Mouse (Mus musculus): ENCODE results near the gene Abcg1. TPM values are rescaled to one million over a fixed set of nuclear protein-coding genes. Genes with fewer than 3 reads are reported as not detected.

Abcg1 gene
- total RNA-seq, 2 experiments from 2014 or later = 26.4 to 33.2 TPM

DNA sequence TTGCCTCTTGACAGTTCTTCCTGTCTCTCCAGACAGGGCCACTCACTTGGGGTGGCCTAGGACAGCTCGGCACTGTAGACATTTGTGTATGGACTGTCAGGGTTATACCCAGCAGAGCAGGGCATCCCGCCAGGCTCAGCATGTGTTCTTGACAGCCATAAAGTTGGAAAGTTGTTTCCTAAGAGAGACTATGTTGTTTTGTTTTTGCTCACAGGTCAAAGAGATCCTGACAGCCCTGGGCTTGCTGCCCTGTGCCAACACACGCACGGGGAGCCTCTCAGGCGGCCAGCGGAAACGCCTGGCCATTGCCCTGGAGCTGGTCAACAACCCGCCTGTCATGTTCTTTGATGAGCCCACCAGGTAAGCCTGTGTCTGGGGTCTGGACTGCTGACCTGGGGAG, 46.3 kb downstream of the Abcg1 start:
- intact Hi-C loops (cut with DNase I) = no loop called here
- peak in 1 of 2 experiments; percentile 54 for DNase-seq (ENCODE audit: extremely low spot score in 1 of 2, low spot score in 2 of 2)

DNA sequence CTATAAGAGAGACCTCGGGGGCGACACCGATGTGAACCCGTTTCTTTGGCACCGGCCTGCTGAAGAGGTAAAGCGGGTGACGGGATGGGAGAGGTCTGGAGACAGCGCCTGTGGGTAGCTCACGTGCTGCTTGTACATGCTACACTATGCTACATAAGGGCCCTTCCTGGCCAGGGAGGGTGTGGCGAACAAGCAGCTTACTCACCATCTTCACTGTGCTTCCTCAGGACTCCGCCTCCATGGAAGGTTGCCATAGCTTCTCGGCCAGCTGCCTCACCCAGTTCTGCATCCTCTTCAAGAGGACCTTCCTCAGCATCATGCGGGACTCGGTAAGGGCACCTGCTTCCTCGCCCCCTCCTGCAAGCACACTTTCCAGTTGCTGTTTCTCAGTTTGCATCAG, 50.9 kb downstream of the Abcg1 start:
- no peak for DNase-seq (ENCODE audit: extremely low spot score in 1 of 2, low spot score in 2 of 2)
- intact Hi-C loops (cut with DNase I) = no loop called here

DNA sequence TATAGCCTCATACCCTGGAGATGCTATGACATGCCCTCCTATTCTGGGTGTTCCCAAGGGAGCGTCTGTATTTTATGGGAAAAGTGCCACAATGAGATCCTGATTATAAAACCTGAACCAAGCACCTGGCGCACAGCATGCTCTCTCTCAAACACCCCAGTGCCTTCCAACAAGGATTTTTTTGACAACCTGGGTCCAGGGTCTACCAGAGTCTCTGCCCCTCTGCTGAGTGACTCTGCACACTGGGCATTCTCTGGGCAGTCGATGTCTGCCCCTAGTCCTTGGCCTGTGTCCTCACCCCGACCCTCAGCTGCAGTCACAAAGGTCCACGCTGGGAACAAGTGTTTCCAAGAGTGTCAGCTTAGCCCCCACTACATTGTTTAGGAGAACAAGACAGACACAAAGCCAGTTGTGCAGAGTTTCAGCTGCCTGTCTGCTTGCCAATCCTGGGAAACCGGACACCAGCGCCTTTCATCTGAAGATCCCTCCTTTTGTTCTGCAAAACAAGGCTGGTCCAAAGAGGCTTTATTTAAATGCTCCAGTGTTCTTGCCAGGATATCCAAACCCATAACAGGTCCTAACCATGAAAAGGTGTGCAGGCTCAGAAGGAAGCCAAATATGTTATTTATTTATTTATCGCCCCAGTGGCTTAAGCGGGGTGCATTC, 55.8 kb downstream of the Abcg1 start:
- intact Hi-C loops (cut with DNase I) = no loop called here
- DNase-seq (ENCODE audit: extremely low spot score in 1 of 2, low spot score in 2 of 2) = no peak

DNA sequence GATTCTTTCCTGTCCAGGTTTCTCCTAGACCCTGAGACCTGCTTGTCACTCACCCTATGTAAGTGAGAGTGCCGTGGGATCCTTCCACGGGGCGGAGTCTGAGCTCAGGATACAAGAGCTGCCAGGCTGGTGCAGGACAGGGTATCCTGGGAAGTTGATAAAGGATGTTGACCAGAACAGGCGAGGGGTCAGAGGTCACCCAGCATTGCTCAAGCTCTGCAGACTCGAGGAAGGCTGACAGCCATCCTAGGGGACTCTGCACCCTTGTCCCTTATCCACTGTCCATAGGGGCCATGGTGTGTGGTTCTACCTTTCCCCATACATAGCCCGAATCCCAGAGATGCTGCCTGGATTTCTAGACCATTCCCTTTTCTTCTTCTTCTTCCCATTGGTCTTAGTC, 58.6 kb downstream of the Abcg1 start:
- intact Hi-C loops (cut with DNase I) = no loop called here

DNA sequence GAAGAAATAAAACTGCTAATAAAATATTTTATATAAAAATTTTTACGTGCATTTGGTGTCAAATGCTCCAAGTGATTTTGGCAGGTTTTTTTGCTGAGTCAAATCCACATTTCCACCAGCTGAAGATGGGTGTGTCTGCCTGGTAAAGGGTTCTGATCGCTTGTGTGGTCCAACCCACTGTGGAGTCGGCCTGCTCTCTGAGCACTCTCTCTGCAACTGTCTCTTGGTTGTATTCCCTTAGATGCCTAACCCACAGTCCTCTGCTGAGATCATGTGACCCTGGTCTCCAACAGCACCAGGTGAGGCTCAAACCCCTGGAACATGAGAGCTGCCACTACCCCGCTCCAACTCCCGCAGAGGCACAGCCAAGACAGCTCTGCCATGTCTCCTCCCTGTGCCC, 60.5 kb downstream of the Abcg1 start:
- no peak for DNase-seq (ENCODE audit: extremely low spot score in 1 of 2, low spot score in 2 of 2)
- intact Hi-C loops (cut with DNase I) = loop anchor here (2.0 kb wide), 1 partner anchor 99 kb away; no protein-coding TSS in a partner anchor

More for the DNA sequence above, 58.6 kb downstream of the Abcg1 start:
- no peak for DNase-seq (ENCODE audit: extremely low spot score in 1 of 2, low spot score in 2 of 2)

DNA sequence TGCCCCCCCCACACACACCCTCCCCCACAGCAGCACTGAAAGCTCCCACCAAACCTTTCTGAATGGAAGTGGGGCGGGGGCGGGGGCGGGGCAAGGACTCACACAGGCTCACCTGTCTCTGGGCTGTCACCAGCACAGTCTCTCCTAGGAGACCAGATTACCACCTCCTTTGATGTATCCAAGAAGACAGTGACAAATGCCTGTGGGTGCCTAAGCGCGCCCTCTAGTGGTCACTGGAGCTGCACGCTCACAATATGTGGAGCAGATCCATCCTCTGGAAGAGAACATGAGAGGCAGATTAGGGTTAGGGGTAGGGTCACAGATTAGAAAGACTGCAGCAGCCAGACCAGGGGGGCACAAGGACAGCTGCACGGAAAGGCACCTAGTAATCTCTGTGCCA, 62.0 kb downstream of the Abcg1 start:
- intact Hi-C loops (cut with DNase I) = loop anchor here (2.0 kb wide), 1 partner anchor 101 kb away; no protein-coding TSS in a partner anchor
- DNase-seq (ENCODE audit: extremely low spot score in 1 of 2, low spot score in 2 of 2) = peak; percentile 68 to 85

DNA sequence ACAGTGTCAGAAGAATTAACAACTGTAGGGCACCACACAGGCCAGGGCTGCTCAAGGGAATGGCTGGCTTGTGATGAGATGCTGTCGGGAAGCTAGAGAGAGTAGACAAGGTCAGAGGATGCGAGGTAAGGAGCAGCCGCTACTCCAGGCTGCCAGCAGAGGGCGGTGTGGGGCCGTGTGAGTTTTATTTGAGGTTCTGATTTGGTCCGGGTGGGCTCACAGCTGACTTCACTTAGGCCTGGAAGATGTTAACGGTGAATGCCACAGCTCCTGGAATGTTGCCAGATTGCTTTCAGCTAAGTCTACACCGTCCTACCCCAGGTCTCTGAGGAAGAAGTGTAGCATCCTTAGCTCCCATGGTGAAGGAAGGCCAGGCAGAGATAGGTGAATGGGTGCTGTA, 64.5 kb downstream of the Abcg1 start:
- DNase-seq (ENCODE audit: extremely low spot score in 1 of 2, low spot score in 2 of 2) = peak in 1 of 2 experiments; percentile 68

DNA sequence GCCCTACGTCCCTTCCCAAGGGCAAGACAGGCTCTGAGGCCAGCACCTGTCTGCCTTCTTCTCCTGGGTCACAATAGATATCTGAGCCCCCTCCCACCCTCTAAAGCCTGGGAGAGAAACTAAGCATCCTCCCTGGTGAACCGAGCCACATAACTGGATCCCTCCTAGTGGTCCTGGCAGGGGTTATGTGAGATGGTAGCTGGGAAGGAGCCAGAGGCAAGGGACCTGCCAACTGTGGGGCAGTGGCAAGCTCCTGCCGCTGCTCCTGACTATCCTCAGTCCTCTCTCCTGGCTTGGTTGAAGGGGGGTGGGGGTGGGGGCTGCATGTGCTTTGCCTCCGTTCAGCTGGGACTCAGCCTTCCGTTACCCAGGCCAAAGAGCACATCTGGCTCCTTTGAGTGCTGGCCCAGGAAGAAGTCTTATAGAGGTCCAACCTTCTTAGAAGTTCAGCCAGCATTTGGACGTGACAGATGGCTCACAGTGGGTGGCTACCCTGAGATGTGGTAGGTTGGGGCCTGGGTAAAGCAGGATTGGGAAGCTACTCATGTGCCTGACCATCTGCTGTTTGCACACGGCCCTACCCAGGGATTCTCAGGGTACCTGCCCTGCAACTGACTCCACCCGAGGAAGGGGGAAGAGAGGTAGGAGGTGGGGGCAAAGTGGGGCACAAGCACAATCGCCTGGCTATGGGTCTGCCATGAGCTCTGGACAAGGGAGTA, 68.2 kb downstream of the Abcg1 start:
- intact Hi-C loops (cut with DNase I) = loop anchor here (10.0 kb wide), 1 partner anchor 359 kb away; no protein-coding TSS in a partner anchor
- no peak for DNase-seq (ENCODE audit: extremely low spot score in 1 of 2, low spot score in 2 of 2)

More for the DNA sequence above, 64.5 kb downstream of the Abcg1 start:
- intact Hi-C loops (cut with DNase I) = loop anchor here (10.0 kb wide), 1 partner anchor 363 kb away; no protein-coding TSS in a partner anchor

DNA sequence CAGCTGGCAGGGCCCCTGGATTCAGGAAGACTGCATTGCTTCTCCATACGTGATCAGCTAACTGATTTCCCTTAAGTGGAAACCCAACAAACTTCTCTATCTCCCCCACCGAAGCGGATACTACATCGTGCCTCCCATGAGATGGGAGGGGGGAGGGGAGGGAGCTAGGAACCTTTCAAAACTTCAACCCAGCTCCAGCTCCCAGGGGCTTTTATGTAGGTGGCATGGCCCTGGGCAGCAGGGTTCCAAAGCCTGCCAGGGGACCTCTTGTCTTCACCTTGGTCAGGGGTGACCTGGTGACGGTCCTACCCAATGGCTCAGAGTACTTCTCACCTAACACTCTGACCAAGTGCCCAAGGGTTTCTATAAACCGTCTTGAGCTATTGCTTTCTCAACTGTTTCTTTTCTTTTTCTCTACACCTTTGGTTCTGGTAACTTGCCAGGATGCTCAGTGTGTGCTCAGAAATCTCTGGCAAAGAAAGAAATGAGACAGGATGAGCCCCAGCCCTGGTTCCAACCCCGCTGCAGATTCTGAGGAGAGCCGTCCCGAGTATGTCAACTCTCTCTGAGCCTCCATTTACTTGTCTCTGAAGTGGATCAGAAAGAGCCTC, 71.3 kb downstream of the Abcg1 start:
- no peak for DNase-seq (ENCODE audit: extremely low spot score in 1 of 2, low spot score in 2 of 2)
- intact Hi-C loops (cut with DNase I) = loop anchor here (10.0 kb wide), 1 partner anchor 356 kb away; no protein-coding TSS in a partner anchor

DNA sequence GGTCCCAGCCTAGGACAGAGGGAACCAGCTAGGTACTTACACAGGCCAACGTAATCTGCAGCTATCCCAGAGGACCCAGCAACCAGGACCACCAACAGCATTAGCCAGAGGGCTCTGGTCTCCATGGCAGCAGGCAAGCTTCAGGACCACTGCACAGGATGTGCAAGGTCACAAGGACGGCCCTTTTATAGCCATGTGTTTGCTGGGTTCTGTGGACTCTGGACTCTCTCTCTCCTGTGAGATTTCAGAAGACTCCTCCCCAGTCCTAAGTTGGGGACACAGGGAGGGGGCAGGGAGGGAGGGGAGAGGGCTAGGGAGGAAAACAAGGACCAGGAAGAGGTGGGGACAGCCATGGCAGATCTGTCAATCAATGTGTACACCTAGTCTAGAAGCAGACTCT, 72.0 kb downstream of the Abcg1 start, which contains the start of gene Tff3:
Tff3 (minus strand) TSS at position 195 of the 400 bp plus-strand sequence.
- intact Hi-C loops (cut with DNase I) = loop anchor here (10.0 kb wide), 1 partner anchor 355 kb away; no protein-coding TSS in a partner anchor
- no peak for DNase-seq (ENCODE audit: extremely low spot score in 1 of 2, low spot score in 2 of 2)

DNA sequence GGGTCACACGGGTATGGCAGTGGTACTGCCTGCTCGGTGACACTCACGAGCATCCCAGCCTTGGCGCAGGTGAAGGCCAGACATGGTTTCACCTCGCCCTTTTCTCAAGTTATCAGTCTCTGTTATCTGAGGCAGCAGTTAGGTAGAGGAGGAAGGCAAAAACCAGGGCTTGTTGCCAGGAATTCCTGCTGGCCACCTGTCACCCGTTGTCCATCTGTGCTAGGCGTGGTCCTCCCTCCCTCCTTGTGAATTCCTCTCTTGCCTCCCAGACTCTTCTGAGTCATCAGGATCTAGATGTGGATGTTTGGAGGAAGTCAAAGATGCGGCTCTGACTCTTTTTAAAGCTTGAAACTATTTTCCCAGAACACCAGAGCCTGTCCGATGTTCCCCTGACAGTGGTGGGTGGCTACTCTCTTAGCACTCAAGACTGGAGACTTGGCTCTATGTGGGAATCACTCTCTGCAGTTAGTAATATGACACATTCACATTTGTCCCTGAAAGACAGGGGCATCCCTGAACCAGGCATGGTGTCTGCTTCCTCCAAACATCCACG, 73.9 kb downstream of the Abcg1 start:
- intact Hi-C loops (cut with DNase I) = loop anchor here (10.0 kb wide), 1 partner anchor 143 kb away; the partner anchor contains the start of gene Rsph1
- DNase-seq (ENCODE audit: extremely low spot score in 1 of 2, low spot score in 2 of 2) = no peak

DNA sequence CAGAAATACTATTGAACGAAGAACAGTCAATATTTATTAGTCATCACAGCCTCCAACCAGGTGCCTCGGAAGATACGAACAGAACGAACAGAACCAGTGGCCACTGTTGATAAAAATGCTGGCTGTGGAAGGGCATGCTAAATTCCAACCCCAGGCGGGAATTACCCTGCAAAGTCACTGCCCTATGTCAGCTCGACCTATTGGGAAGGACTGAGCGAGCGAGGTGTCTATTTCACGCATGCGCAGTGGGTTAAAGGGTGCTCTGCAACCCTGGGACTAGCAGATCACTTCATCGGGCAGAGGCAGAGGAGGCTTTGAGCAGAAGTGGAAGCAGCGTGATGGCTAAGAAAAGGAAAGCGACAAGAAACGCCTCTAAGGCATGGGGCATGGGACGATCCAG, 76.3 kb downstream of the Abcg1 start:
- intact Hi-C loops (cut with DNase I) = loop anchor here (10.0 kb wide), 1 partner anchor 141 kb away; the partner anchor contains the start of gene Rsph1

DNA sequence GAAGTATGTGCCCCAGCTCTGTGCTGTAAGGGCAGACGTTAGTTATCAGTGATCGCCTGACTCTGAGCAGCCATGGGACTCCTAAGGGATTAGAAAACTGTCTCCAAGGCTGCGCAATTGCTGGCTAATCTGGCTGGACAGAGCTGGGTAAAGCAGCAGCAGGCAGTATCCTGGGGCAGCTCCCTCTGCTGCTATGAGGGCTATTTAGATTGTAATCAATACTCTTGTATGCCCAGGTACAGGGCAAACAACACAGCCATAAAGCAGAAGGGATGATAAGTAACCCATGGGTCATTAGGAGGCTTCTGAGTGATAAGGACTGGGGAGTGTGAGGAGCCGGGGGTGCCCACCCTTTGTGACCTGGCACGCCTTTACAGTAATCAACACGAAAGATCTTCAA, 77.4 kb downstream of the Abcg1 start:
- intact Hi-C loops (cut with DNase I) = loop anchor here (5.0 to 10.0 kb wide), 2 partner anchors 52 to 140 kb away; partner anchors contain the start of gene Rsph1
- no peak for DNase-seq (ENCODE audit: extremely low spot score in 1 of 2, low spot score in 2 of 2)

More for the DNA sequence above, 76.3 kb downstream of the Abcg1 start:
- DNase-seq (ENCODE audit: extremely low spot score in 1 of 2, low spot score in 2 of 2) = no peak

DNA sequence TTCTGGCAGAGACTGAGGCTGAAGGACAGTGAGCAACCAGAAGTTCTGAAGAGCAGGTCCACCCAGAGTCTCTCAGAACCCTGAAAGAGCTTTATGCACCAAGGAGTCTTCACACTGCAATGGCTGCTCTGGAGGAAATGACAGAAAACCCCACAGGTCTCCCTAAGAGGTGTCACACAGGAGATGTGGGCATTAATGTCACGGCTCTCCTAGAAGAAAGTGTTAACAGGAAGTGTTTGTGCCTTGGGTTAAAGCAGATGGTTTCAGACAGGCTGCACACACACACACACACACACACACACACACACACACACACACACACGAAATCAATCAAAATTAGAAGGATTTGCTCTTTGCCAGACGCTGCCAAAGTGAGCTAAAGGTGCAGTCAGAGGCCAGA, 78.8 kb downstream of the Abcg1 start:
- intact Hi-C loops (cut with DNase I) = loop anchor here (5.0 to 10.0 kb wide), 2 partner anchors 51 to 139 kb away; partner anchors contain the start of gene Rsph1
- DNase-seq (ENCODE audit: extremely low spot score in 1 of 2, low spot score in 2 of 2) = no peak

DNA sequence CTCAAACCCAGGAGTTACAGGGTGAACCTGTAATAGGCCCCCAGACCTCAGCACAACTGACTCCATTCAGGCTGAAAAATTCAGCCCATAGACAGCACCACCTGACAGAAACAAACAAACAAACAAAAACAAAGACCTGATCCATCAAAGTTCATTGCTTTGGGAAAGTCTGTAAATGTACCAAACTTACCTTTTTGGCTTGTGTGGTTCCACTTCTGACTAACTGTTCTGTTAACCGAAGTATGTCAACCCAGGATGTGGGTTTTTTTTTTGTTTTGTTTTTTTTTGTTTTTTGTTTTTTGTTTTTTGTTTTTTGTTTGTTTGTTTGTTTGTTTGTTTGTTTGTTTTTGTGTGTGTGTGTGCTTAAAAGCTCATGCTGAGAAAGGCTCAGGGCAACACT, 79.3 kb downstream of the Abcg1 start:
- intact Hi-C loops (cut with DNase I) = loop anchor here (5.0 to 10.0 kb wide), 2 partner anchors 50 to 138 kb away; partner anchors contain the start of gene Rsph1
- DNase-seq (ENCODE audit: extremely low spot score in 1 of 2, low spot score in 2 of 2) = no peak

DNA sequence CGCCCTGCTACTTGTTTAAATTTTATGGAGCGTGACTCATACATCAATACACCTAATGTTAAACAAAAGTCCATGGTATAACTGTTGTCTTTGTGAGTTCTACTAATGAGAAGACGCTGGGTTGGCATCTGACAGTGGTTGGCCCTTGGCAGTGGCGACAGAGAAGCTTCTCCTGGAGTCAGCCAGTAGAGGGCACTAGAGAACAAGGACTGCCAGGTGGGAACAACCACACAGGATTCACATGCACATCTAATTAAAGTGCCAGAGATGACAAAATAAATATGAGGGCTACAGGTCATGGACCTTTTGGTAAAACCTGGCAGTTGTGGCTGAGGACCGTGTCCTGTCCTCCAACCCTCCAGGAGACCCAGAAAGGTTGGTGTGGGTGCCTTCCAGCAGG, 80.9 kb downstream of the Abcg1 start:
- intact Hi-C loops (cut with DNase I) = loop anchor here (5.0 to 10.0 kb wide), 2 partner anchors 49 to 136 kb away; partner anchors contain the start of gene Rsph1
- peak; percentile 46 to 59 for DNase-seq (ENCODE audit: extremely low spot score in 1 of 2, low spot score in 2 of 2)

DNA sequence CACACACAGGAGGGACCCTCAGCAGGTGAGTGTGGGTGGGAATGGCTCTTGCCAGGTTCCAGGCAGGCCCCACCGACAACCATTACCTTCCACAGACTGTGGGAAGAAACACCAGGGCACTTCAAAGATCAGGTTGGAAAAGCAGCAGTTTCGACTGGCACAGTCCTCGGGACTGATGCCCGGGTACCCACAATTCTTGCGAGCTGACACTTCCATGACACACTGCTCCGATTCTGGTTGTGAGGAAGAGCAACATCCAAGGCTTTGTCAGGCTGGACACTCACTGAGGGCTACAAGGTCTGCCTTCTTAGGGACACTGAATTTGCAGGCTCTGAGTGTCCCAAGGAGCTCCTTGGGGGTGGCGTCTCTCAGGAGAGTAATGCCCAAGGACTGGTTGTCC, 84.6 kb downstream of the Abcg1 start:
- no peak for DNase-seq (ENCODE audit: extremely low spot score in 1 of 2, low spot score in 2 of 2)
- intact Hi-C loops (cut with DNase I) = no loop called here

Data from left cerebral cortex, postnatal 10 days (tissue).